Mouse (Mus musculus) CD4-positive, CD25-positive, alpha-beta regulatory T cell, adult 2 months (primary cell): Measurements from ENCODE around the gene Dclk1.

ENCODE experiments used
- DNase-seq: peaks from one replicate; pipeline ENCODE4 v3.0.0-alpha.2; 2012; ENCODE audit warnings: low read depth, low spot score

Dclk1 gene

GRCm38 (mm10) chr3:55260139-55260538, 18.0 kb downstream of the Dclk1 start:
- no peak for DNase-seq

- DNase-seq, result no peak
These were observed 23.9 kb downstream of the Dclk1 start for GRCm38 (mm10) chr3:55266091-55266490.

GRCm38 (mm10) chr3:55269802-55270201, 27.6 kb downstream of the Dclk1 start:
- no peak for DNase-seq

- no peak for DNase-seq
These were observed 28.2 kb downstream of the Dclk1 start for GRCm38 (mm10) chr3:55270345-55270744.

- no peak for DNase-seq
These were observed 28.8 kb downstream of the Dclk1 start for GRCm38 (mm10) chr3:55270920-55271319.

GRCm38 (mm10) chr3:55272536-55272935, 30.4 kb downstream of the Dclk1 start:
- DNase-seq, result no peak

- DNase-seq, result no peak
These were observed 34.3 kb downstream of the Dclk1 start for GRCm38 (mm10) chr3:55276446-55276845.

- no peak for DNase-seq
These were observed 34.7 kb downstream of the Dclk1 start for GRCm38 (mm10) chr3:55276851-55277250.

- no peak for DNase-seq
These were observed 35.7 kb downstream of the Dclk1 start for GRCm38 (mm10) chr3:55277829-55278228.

- DNase-seq, result no peak
These were observed 37.8 kb downstream of the Dclk1 start for GRCm38 (mm10) chr3:55279923-55280322.

GRCm38 (mm10) chr3:55280471-55280870, 38.3 kb downstream of the Dclk1 start:
- DNase-seq, result no peak

- no peak for DNase-seq
These were observed 42.1 kb downstream of the Dclk1 start for GRCm38 (mm10) chr3:55284215-55284614.

- DNase-seq, result no peak
These were observed 46.6 kb downstream of the Dclk1 start for GRCm38 (mm10) chr3:55288726-55289125.

- no peak for DNase-seq
These were observed 49.8 kb downstream of the Dclk1 start for GRCm38 (mm10) chr3:55291964-55292363.

- no peak for DNase-seq
These were observed 50.7 kb downstream of the Dclk1 start for GRCm38 (mm10) chr3:55292783-55293430.

GRCm38 (mm10) chr3:55305653-55306052, 63.5 kb downstream of the Dclk1 start:
- no peak for DNase-seq

- DNase-seq, result no peak
These were observed 65.5 kb downstream of the Dclk1 start for GRCm38 (mm10) chr3:55307553-55308177.

- no peak for DNase-seq
These were observed 67.8 kb downstream of the Dclk1 start for GRCm38 (mm10) chr3:55309961-55310360.

GRCm38 (mm10) chr3:55315827-55316226, 73.7 kb downstream of the Dclk1 start:
- DNase-seq, result no peak

- no peak for DNase-seq
These were observed 75.9 kb downstream of the Dclk1 start for GRCm38 (mm10) chr3:55318021-55318420.

GRCm38 (mm10) chr3:55320572-55320971, 78.4 kb downstream of the Dclk1 start:
- no peak for DNase-seq

GRCm38 (mm10) chr3:55324029-55324428, 81.9 kb downstream of the Dclk1 start:
- no peak for DNase-seq

GRCm38 (mm10) chr3:55330496-55330895, 88.3 kb downstream of the Dclk1 start:
- no peak for DNase-seq

GRCm38 (mm10) chr3:55331694-55332093, 89.5 kb downstream of the Dclk1 start:
- DNase-seq, result no peak
